Mouse (Mus musculus) kidney, embryonic 15.5 days (tissue): ENCODE results near the gene Gm20708. TPM values are rescaled to one million over a fixed set of nuclear protein-coding genes. Genes with fewer than 3 reads are reported as not detected.

Source experiments
- ATAC-seq: fragments of 200-750 bp; cut with Nextera tagmentation; replicated peaks from 2 replicates; pipeline ENCODE4 v1.8.0; 2017; ENCODE audit warnings: moderate TSS enrichment; ENCODE audit not compliant: low FRiP score
- H3K27ac ChIP-seq: fragments of 300-500 bp; sonication (generic); 2 replicates; pipeline ENCODE4 v1.5.1; 2015; ENCODE audit warnings: mild to moderate bottlenecking, inconsistent platforms
- H3K27me3 ChIP-seq: fragments of 300-500 bp; sonication (generic); 2 replicates; pipeline ENCODE4 v1.6.1; 2015; ENCODE audit warnings: inconsistent platforms
- H3K36me3 ChIP-seq: fragments of 300-500 bp; sonication (generic); 2 replicates; pipeline ENCODE4 v1.6.1; 2015; ENCODE audit warnings: inconsistent platforms
- H3K4me1 ChIP-seq: fragments of 300-500 bp; sonication (generic); 2 replicates; pipeline ENCODE4 v1.6.1; 2015; ENCODE audit warnings: inconsistent platforms
- H3K4me2 ChIP-seq: fragments of 300-500 bp; sonication (generic); 2 replicates; pipeline ENCODE4 v1.6.1; 2015; ENCODE audit warnings: moderate library complexity, mild to moderate bottlenecking, inconsistent platforms
- H3K4me3 ChIP-seq: fragments of 300-500 bp; sonication (generic); replicated peaks from 2 replicates; pipeline ENCODE4 v1.5.1; 2015; ENCODE audit warnings: mild to moderate bottlenecking, inconsistent platforms
- H3K9ac ChIP-seq: fragments of 300-500 bp; sonication (generic); 2 replicates; pipeline ENCODE4 v1.6.1; 2015; ENCODE audit warnings: mild to moderate bottlenecking, inconsistent platforms
- H3K9me3 ChIP-seq: fragments of 300-500 bp; sonication (generic); replicated peaks from 2 replicates; pipeline ENCODE4 v1.6.1; 2016; ENCODE audit warnings: inconsistent platforms
- WGBS: fragments of 180-500 bp; shearing (Covaris S2); methylation state at CpG from one replicate; pipeline ENCODE4 v1.1.7; 2015; ENCODE audit warnings: mixed read lengths; 5-methylcytosine and 5-hydroxymethylcytosine counted together
- polyA plus RNA-seq: library from polyadenylated mRNA; unstranded; fragments of >200 nt; fragmentation: Nextera tagmentation; extraction: Ambion mirVana; gene quantifications from 2 replicates; pipeline ENCODE4 v1.2.1, GENCODE M21; 2015

The Gm20708 gene
- polyA plus RNA-seq, 1 experiment from 2014 or later = 0.91 TPM

- peaks cover 27% of the 10 kb centered on the region for H3K4me1 ChIP-seq
- peaks cover 20% of the 10 kb centered on the region for H3K36me3 ChIP-seq
- H3K4me2 ChIP-seq = peak within 1 kb of the TSS; percentile 31
- ATAC-seq = no peak
- H3K27me3 ChIP-seq = peaks cover 54% of the 10 kb centered on the region
- H3K9me3 ChIP-seq = no peaks in the 10 kb centered on the region
- 0 out of 2 replicates have a peak within 1 kb of the TSS, but pooled peaks have one; percentile 7 for H3K4me3 ChIP-seq
- WGBS = 4% methylated on average over 23 of the region's 23 CpGs
- no peak within 1 kb of the TSS for H3K27ac ChIP-seq
- H3K9ac ChIP-seq = no peak within 1 kb of the TSS
Measured at GRCm38 (mm10) chr11:117860601-117861000, 51.1 kb downstream of the Gm20708 start, which contains the start of gene Tmem235. Tmem235 (plus strand) TSS chr11:117860752.

GRCm38 (mm10) chr11:117863174-117863856, 53.8 kb downstream of the Gm20708 start:
- ATAC-seq = no peak
- Histone ChIP-seq H3K27me3 (peaks cover 53% of the 10 kb centered on the region), H3K4me3 (no peak overlapping the region), H3K27ac (no peak overlapping the region), H3K9ac (no peak overlapping the region), H3K4me1 (peaks cover 41% of the 10 kb centered on the region), H3K36me3 (no peaks in the 10 kb centered on the region), H3K9me3 (no peaks in the 10 kb centered on the region), H3K4me2 (no peak overlapping the region)
- WGBS = 48% methylated on average over 11 of the region's 11 CpGs

GRCm38 (mm10) chr11:117864805-117865204, 55.3 kb downstream of the Gm20708 start:
- Histone ChIP-seq H3K36me3 (no peaks in the 10 kb centered on the region), H3K9ac (no peak overlapping the region), H3K4me2 (no peak overlapping the region), H3K4me3 (no peak overlapping the region), H3K27ac (no peak overlapping the region), H3K27me3 (peaks cover 38% of the 10 kb centered on the region), H3K4me1 (peaks cover 39% of the 10 kb centered on the region), H3K9me3 (no peaks in the 10 kb centered on the region)
- ATAC-seq = no peak
- 71% methylated on average over 2 of the region's 2 CpGs for WGBS

GRCm38 (mm10) chr11:117865988-117866387, 56.5 kb downstream of the Gm20708 start:
- ATAC-seq = 0 out of 2 replicates have a peak, but pooled peaks have one; percentile 41
- no peak overlapping the region for H3K4me3 ChIP-seq
- peak overlapping the region; percentile 41 for H3K27ac ChIP-seq
- peaks cover 33% of the 10 kb centered on the region for H3K4me1 ChIP-seq
- peaks cover 26% of the 10 kb centered on the region for H3K27me3 ChIP-seq
- WGBS = 15% methylated on average over 6 of the region's 6 CpGs
- H3K36me3 ChIP-seq = no peaks in the 10 kb centered on the region
- H3K4me2 ChIP-seq = 0 out of 2 replicates have a peak overlapping the region, but pooled peaks have one; percentile 26
- H3K9me3 ChIP-seq = no peaks in the 10 kb centered on the region
- H3K9ac ChIP-seq = peak overlapping the region; percentile 18; the same call in 1 of the 2 replicates

GRCm38 (mm10) chr11:117870688-117871365, 61.4 kb downstream of the Gm20708 start:
- Histone ChIP-seq H3K4me1 (peaks cover 43% of the 10 kb centered on the region), H3K36me3 (no peaks in the 10 kb centered on the region), H3K9ac (no peak overlapping the region), H3K27ac (no peak overlapping the region), H3K4me2 (no peak overlapping the region), H3K27me3 (no peaks in the 10 kb centered on the region), H3K9me3 (no peaks in the 10 kb centered on the region), H3K4me3 (no peak overlapping the region)
- no peak for ATAC-seq
- 40% methylated on average over 12 of the region's 12 CpGs for WGBS

- Histone ChIP-seq H3K4me3 (no peak overlapping the region), H3K27me3 (no peaks in the 10 kb centered on the region), H3K9ac (no peak overlapping the region), H3K9me3 (no peaks in the 10 kb centered on the region), H3K4me1 (peaks cover 40% of the 10 kb centered on the region), H3K4me2 (no peak overlapping the region), H3K27ac (no peak overlapping the region), H3K36me3 (no peaks in the 10 kb centered on the region)
- WGBS = 65% methylated on average over 5 of the region's 5 CpGs
- no peak for ATAC-seq
Measured at GRCm38 (mm10) chr11:117871376-117871775, 61.9 kb downstream of the Gm20708 start.

- Histone ChIP-seq H3K4me2 (peak overlapping the region; percentile 99), H3K27me3 (no peaks in the 10 kb centered on the region), H3K36me3 (no peaks in the 10 kb centered on the region), H3K4me1 (peaks cover 37% of the 10 kb centered on the region), H3K9me3 (no peaks in the 10 kb centered on the region), H3K27ac (no peak overlapping the region), H3K9ac (no peak overlapping the region), H3K4me3 (0 out of 2 replicates have a peak overlapping the region, but pooled peaks have one; percentile 80)
- 65% methylated on average over 12 of the region's 12 CpGs for WGBS
- no peak for ATAC-seq
Measured at GRCm38 (mm10) chr11:117871911-117872584, 62.6 kb downstream of the Gm20708 start.

GRCm38 (mm10) chr11:117872861-117873608, 63.6 kb downstream of the Gm20708 start, which contains the start of gene Tha1:
Tha1 (minus strand) TSS chr11:117873481.
- Histone ChIP-seq H3K9me3 (no peaks in the 10 kb centered on the region), H3K27me3 (no peaks in the 10 kb centered on the region), H3K9ac (peak within 1 kb of the TSS; percentile 70), H3K4me3 (peak within 1 kb of the TSS; percentile 80), H3K4me2 (peak within 1 kb of the TSS; percentile 99), H3K4me1 (peaks cover 46% of the 10 kb centered on the region), H3K36me3 (no peaks in the 10 kb centered on the region), H3K27ac (peak within 1 kb of the TSS; percentile 67)
- peak; percentile 75 for ATAC-seq
- 1% methylated on average over 51 of the region's 51 CpGs for WGBS

- no peaks in the 10 kb centered on the region for H3K9me3 ChIP-seq
- H3K4me1 ChIP-seq = peaks cover 60% of the 10 kb centered on the region
- H3K27me3 ChIP-seq = no peaks in the 10 kb centered on the region
- ATAC-seq = no peak
- 53% methylated on average over 4 of the region's 4 CpGs for WGBS
- no peak overlapping the region for H3K4me3 ChIP-seq
- no peaks in the 10 kb centered on the region for H3K36me3 ChIP-seq
- H3K27ac ChIP-seq = no peak overlapping the region
- H3K4me2 ChIP-seq = no peak overlapping the region
- H3K9ac ChIP-seq = no peak overlapping the region
Measured at GRCm38 (mm10) chr11:117874419-117874818, 65.0 kb downstream of the Gm20708 start.

GRCm38 (mm10) chr11:117875681-117876080, 66.2 kb downstream of the Gm20708 start:
- Histone ChIP-seq H3K36me3 (no peaks in the 10 kb centered on the region), H3K4me3 (no peak overlapping the region), H3K9me3 (no peaks in the 10 kb centered on the region), H3K27ac (no peak overlapping the region), H3K9ac (no peak overlapping the region), H3K27me3 (no peaks in the 10 kb centered on the region), H3K4me1 (peaks cover 67% of the 10 kb centered on the region), H3K4me2 (no peak overlapping the region)
- WGBS = 47% methylated on average over 6 of the region's 6 CpGs
- ATAC-seq = no peak

- H3K4me2 ChIP-seq = peak overlapping the region; percentile 33
- WGBS = 27% methylated on average over 13 of the region's 13 CpGs
- no peaks in the 10 kb centered on the region for H3K9me3 ChIP-seq
- no peak overlapping the region for H3K4me3 ChIP-seq
- peaks cover 75% of the 10 kb centered on the region for H3K4me1 ChIP-seq
- H3K9ac ChIP-seq = 0 out of 2 replicates have a peak overlapping the region, but pooled peaks have one; percentile 21
- peak overlapping the region; percentile 72 for H3K27ac ChIP-seq
- no peaks in the 10 kb centered on the region for H3K36me3 ChIP-seq
- no peaks in the 10 kb centered on the region for H3K27me3 ChIP-seq
- peak; percentile 57 for ATAC-seq
Measured at GRCm38 (mm10) chr11:117877917-117878745, 68.7 kb downstream of the Gm20708 start.
